Mouse (Mus musculus): Measurements from ENCODE around the gene Itsn1.

Itsn1 gene

GRCm38 (mm10) chr16:91768586-91768985, 39.5 kb downstream of the Itsn1 start:
- DNase-seq (ENCODE audit: low spot score) = no peak

GRCm38 (mm10) chr16:91769911-91770310, 40.8 kb downstream of the Itsn1 start:
- DNase-seq (ENCODE audit: low spot score) = no peak

- DNase-seq (ENCODE audit: low spot score) = peak; percentile 61
Measured at GRCm38 (mm10) chr16:91770662-91771061, 41.6 kb downstream of the Itsn1 start.

DNA sequence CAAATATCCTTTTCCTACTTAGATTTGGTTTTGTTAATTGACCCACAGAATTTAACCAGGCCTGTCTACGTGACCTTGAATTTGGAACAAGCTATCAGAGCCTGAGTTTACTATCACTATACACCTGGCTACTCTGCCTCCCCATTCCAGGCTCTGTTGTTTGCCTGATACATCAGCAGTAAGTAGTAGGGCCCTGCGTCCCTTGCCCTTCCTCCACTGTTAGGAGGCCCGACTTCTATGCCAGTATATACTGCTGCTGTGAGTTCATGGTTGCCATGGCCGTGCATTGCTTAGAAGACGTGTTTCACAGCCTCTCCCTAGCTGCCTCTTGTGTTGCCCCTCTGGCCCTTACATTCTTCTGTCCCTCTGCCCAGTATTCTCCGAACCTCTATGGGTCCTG, 42.3 kb downstream of the Itsn1 start:
- DNase-seq (ENCODE audit: low spot score) = peak; percentile 28

GRCm38 (mm10) chr16:91772586-91772985, 43.5 kb downstream of the Itsn1 start:
- DNase-seq (ENCODE audit: low spot score) = no peak

- no peak for DNase-seq (ENCODE audit: low spot score)
Measured at GRCm38 (mm10) chr16:91779576-91779975, 50.5 kb downstream of the Itsn1 start.

DNA sequence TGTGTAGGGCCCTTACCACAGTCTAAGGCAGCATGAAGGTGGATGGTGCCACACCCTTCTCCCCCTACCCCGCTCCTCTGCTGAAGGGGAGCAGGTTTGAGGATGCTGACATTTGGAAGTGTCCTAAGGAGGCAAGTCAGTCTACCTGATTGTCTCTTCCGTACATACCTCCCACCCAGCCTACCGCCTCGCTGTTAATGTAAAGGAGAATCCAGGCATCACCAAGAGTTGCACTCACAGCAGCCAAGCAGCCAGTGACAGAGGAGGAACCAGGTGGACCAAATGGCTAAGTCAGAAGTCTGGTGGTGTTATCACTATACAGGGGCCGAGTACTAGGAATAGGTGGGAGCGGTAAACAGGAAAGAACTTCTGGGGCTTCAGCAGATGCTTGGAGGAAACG, 51.1 kb downstream of the Itsn1 start:
- no peak for DNase-seq (ENCODE audit: low spot score)

GRCm38 (mm10) chr16:91780826-91781225, 51.7 kb downstream of the Itsn1 start:
- DNase-seq (ENCODE audit: low spot score) = no peak

DNA sequence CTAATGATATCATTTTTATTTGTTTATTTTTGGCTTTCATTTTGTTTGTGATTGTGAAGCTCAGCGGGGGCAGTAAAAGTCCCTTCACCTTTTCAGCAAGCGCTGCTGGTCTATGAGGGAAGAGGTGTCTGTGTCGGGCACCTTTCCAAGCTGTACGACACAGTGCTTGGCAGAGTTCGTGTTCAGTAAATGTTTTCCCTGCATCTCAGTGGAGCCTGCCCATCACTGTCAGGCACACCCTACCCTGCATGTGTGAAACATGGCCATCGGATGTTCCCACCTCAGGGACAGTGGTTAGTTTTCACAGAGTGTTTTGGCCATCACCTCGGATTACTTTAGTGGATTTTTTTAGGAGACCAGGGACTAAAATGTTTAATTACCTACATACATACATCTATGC, 54.1 kb downstream of the Itsn1 start:
- DNase-seq (ENCODE audit: low spot score) = no peak

- DNase-seq (ENCODE audit: low spot score) = no peak
Measured at GRCm38 (mm10) chr16:91784298-91784697, 55.2 kb downstream of the Itsn1 start.

DNA sequence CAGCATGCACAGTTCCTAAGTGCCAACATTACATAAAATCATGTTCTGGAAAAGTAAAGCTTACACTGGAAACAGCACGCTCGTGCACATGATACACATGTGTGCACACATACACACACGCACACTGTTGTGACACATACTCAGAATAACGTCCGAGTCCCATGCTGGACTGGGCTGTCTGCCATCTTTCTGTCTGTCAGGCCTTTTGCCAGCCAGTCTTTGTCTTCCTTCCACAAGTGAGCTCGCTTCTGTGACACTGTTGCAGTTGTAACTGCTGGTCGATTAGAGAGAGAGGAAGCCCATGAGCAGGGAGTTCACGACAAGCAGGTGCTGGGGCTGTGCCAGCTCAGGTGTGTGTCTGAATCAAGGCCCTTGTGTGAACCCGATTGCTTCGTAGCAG, 57.3 kb downstream of the Itsn1 start:
- DNase-seq (ENCODE audit: low spot score) = no peak

- peak; percentile 31 for DNase-seq (ENCODE audit: low spot score)
Measured at GRCm38 (mm10) chr16:91789728-91790127, 60.6 kb downstream of the Itsn1 start.

DNA sequence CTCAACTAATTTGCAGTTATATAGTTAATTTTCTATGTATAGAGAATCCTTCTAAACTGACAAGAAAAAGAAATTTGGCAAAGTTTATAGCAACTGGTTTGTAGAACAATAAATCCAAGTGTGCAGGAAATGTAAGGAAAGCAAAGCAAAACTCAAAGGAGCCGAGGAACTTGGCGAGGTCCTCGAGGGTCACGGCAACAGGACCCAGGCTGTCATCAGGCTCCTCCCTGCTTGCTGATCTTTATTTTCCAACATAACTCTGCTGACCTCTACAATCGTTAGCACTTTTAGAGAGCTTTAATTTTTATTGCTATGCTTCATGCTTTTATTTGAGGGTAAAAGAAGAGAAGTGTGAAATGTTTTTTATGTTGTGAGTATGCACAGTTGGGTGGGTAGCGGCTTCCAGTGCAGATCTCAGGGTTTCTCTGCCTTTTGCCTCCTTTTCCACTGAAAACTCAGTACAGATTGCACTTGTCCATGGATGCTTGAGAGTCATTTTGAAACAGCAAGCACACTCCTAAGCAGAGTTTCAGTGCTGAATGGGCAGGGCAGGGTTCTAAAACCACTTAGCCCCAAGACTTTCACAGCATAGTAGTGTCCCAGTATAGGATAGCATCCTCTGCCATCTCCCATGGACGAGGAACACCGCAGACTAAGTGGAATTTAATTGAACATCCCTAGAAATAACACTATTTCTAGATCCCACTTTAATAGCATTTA, 63.6 kb downstream of the Itsn1 start:
- no peak for DNase-seq (ENCODE audit: low spot score)

DNA sequence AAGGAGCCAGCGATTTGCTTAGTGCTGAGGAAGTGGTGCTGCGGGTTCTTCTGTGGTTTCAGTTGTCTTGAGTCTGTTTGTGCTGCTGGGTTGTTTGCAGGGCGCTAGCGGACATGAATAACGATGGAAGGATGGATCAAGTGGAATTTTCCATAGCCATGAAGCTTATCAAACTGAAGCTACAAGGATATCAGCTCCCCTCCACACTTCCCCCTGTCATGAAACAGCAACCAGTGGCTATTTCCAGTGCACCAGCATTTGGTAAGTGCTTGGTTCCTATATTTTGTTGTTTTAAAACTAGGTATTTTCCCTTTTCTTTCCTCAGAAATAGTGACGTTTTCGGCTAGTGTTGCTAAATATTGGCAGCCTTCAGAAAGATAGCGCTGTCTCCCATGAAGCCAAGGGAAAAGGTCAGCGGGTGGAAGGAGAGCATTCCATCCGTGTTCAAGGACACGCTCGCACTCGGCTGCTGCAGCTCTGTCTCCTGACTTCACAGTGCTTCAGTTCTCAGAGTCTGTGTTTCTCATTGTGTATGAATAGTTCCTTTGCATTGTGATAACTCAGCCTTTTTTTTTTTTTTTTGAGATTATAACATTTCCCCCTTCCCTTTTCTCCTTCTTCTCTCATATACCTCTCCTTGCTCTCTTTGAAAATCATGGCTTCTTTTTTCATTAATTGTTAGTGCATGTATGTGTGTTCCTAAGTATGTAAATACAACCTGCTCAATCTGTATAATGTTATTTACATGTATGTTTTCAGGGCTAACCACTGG, 64.6 kb downstream of the Itsn1 start:
- no peak for DNase-seq (ENCODE audit: low spot score)

DNA sequence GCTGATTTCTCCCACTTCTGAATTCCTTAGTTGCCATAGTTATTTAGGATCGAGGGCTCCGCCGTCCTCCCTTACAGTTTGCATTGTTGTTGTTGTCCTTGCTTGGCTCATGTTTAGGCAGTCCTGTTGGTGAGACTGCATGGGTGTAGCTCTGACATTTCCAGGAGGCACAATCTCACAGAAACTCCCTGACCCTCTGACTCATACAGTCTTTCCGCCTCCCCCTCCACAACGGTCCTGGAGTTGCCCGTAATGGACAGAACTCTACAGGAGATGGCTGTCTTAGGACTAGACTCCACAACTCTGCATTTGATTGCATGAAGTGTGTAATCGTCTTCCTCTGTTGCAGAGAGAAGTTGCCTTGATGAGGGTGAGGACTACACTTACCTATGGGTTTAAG, 65.2 kb downstream of the Itsn1 start:
- DNase-seq (ENCODE audit: low spot score) = no peak

GRCm38 (mm10) chr16:91795044-91795443, 66.0 kb downstream of the Itsn1 start:
- no peak for DNase-seq (ENCODE audit: low spot score)

GRCm38 (mm10) chr16:91795606-91796005, 66.5 kb downstream of the Itsn1 start:
- DNase-seq (ENCODE audit: low spot score) = no peak

GRCm38 (mm10) chr16:91801426-91801825, 72.3 kb downstream of the Itsn1 start:
- DNase-seq (ENCODE audit: low spot score) = no peak

DNA sequence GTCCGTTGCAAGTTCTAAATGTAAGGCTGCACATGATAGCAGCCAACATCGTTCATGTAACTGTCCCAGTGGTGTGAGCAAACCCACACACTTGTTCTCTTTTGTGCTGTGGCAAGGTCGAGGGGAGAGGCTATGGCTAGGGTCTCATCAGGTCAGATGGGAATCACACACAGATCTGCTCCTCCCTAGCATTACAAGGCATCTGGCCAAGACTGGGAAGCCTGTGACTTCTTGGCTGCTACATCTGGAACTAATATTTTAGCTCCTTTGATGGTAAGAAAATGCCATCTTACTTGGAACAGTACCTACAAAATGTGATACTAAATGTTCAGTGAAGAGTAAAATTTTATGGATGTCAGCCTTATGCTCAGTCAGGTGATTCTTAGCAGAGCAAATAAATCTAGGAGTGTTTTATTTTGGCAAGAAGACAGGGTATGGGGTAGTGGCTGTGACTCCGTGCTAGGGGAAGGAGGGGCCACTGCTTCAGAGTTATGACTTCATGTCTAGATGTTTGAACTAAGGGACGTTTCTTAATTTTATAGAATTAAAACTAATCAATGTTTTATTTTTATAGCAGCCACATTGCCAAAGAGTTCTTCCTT, 73.5 kb downstream of the Itsn1 start:
- DNase-seq (ENCODE audit: low spot score) = peak; percentile 39

- DNase-seq (ENCODE audit: low spot score) = peak; percentile 34
Measured at GRCm38 (mm10) chr16:91804418-91804817, 75.3 kb downstream of the Itsn1 start.

DNA sequence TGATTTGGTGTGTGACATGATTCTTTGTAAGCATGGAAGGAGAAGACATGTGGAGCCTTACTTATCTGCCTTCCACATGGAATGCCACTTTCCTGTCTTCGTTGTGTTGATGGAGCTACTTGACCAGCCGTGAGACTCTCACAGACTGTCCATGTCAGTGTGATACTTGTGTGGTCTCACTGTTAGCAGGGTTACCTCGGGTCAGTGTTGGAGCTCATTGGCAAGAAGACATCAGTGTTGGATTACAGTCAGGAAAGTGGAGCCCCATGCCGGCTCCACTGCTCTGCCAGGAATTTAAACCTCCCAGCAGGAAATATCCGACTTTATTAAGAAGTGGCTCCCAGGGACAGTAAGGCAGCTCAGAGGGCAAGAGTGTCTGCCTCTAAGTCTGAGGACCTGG, 75.8 kb downstream of the Itsn1 start:
- DNase-seq (ENCODE audit: low spot score) = peak; percentile 44

DNA sequence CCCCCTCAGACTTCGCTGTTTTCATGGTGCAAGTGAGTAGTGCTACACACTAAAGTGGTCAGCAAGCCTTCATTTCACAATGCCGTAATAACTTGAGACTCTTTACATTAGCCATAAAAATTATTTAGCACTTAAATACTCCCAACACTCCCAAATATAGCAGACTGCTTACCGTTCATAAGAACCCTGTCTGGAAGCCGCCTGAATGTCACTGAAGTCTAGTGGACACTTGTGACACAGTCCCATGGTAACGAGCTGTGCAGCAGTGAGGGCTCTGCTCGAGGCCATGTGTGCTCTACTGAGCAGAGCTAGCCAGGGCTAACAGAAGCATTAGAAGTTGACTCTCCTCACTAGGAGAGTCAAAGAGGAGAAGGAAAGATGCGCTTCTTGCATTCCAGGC, 81.2 kb downstream of the Itsn1 start:
- no peak for DNase-seq (ENCODE audit: low spot score)

DNA sequence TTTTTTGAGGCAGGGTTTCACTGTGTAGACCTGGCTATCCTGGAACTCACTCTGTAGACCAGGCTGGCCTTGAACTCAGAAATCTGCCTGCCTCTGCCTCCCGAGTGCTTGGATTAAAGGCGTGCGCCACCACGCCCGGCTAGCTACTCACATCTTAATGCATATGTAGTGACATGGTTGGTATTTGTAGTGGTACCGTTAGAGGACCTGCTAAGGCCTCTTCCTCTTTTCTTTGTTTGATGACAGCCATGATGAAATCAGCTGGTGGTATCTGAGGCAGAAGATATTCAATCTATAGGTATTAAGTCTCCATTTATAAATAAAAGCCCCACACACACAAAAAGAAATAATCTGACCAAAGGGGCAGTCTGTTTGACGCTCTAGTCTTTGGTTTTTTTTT, 82.3 kb downstream of the Itsn1 start:
- no peak for DNase-seq (ENCODE audit: low spot score)
